Mouse (Mus musculus) lung, adult 2 months (tissue): ENCODE results near the gene Ranbp9. TPM values are rescaled to one million over a fixed set of nuclear protein-coding genes. Genes with fewer than 3 reads are reported as not detected.

Experiments used
- DNase-seq: peaks from one replicate; pipeline ENCODE4 v3.0.0; 2022
- H3K4me1 ChIP-seq: fragments of 200-500 bp; 2 replicates; pipeline ENCODE4 v1.6.1; 2011; ENCODE audit warnings: low read length; ENCODE audit not compliant: control insufficient read depth, insufficient read depth
- H3K4me3 ChIP-seq: fragments of 200-500 bp; replicated peaks from 2 replicates; pipeline ENCODE3; 2011; ENCODE audit warnings: low read depth, mild to moderate bottlenecking, control low read depth, low read length; ENCODE audit errors: extremely low read depth
- CTCF ChIP-seq: fragments of 200-500 bp; IDR thresholded peaks from 2 replicates; pipeline ENCODE4 v1.5.1; 2011; ENCODE audit warnings: mild to moderate bottlenecking, low read length, control low read depth; ENCODE audit not compliant: insufficient read depth
- POLR2A ChIP-seq: fragments of 200-500 bp; IDR thresholded peaks from 2 replicates; pipeline ENCODE4 v1.6.1; 2011; ENCODE audit warnings: low read depth, mild to moderate bottlenecking, control low read depth, low read length, borderline replicate concordance; ENCODE audit errors: extremely low read depth
- WGBS: fragments of 180-500 bp; shearing (Covaris S2); methylation state at CpG from one replicate; pipeline ENCODE4 v1.1.7; 2018; 5-methylcytosine and 5-hydroxymethylcytosine counted together
- polyA plus RNA-seq: library from polyadenylated mRNA; depleted of rRNA; stranded (reverse); fragments of >200 nt; gene quantifications from 2 replicates; pipeline ENCODE4 v1.2.3, GENCODE M21; 2012

Ranbp9 gene
- polyA plus RNA-seq, 1 experiment, result 17.7 TPM

DNA sequence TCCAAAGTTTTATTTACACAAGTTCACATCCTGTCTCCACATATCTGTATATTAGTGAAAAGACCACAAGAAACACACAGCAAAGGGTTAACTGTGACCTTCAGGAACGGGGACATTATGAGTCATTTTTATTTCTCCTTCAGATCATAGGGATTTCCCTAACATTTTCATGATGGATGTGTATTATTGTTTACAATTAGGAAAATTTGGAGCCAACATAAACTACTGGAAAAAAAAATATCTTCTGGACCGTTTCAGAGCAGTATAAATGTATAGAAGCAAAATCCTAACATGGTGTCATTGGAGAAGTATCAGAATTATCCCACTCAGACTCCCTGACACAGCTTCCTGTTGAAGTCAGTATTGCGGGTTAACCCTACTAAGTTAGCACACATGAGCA lies 101.1 kb downstream of the Ranbp9 start:
- no peaks in the 10 kb centered on the region for H3K4me1 ChIP-seq
- H3K4me3 ChIP-seq, result no peak overlapping the region
- TF ChIP-seq CTCF (no peak), POLR2A (no peak)
- WGBS, result 54% methylated on average over 3 of the region's 3 CpGs
- no peak for DNase-seq

GRCm38 (mm10) chr13:43374918-43375432 lies 106.1 kb downstream of the Ranbp9 start:
- DNase-seq, result no peak
- WGBS, result 44% methylated on average over 2 of the region's 2 CpGs
- Histone ChIP-seq H3K4me3 (no peak overlapping the region), H3K4me1 (no peaks in the 10 kb centered on the region)
- no peak for TF ChIP-seq POLR2A
- no peak for TF ChIP-seq CTCF

- WGBS, result 75% methylated on average over 10 of the region's 10 CpGs
- no peak for DNase-seq
- H3K4me3 ChIP-seq, result no peak overlapping the region
- no peaks in the 10 kb centered on the region for H3K4me1 ChIP-seq
- no peak for TF ChIP-seq POLR2A
Observed at GRCm38 (mm10) chr13:43374205-43374604, 106.9 kb downstream of the Ranbp9 start.

DNA sequence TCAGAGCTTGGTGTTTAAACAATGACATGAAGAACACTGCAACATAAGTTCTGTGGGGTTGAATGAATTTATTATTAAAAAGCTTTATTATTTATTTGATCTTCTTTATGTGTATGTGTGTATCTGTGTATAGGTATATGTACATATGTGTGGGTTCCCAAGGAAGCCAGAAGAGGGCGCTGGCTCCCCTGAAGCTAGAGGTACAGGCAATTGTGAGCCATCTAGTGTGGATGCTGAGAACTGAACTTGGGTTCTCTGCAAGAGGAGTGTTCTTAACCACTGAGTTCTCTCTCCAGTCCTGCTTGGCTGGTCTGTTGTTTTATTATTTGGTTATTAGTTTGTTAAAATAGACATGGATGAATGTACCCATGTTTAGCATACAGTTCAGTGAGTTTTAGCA lies 108.2 kb downstream of the Ranbp9 start:
- no peak for DNase-seq
- WGBS, result 77% methylated on average over 1 of the region's 1 CpGs
- Histone ChIP-seq H3K4me3 (no peak overlapping the region), H3K4me1 (no peaks in the 10 kb centered on the region)
- TF ChIP-seq POLR2A (no peak), CTCF (no peak)

DNA sequence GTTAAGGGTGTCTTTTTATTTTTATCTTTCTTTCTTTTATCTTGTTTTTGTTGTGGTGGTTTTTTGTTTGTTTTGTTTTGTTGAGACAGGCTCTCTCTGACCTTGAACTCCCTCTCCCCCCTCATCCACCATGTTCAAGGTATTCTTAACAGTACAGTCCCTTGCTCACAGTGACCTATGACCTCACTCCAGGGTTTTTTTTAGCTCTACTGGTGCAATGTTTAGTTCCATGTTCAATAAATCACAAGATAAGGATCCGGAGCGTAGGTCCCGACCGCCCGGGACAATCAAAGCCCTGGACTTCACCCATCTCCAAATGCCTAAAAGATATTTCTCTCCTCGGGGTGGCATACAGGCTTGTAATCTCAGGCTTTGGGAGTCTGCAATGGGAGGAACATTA lies 111.0 kb downstream of the Ranbp9 start:
- Histone ChIP-seq H3K4me3 (no peak overlapping the region), H3K4me1 (no peaks in the 10 kb centered on the region)
- 56% methylated on average over 6 of the region's 6 CpGs for WGBS
- TF ChIP-seq POLR2A (no peak), CTCF (no peak)
- DNase-seq, result no peak

DNA sequence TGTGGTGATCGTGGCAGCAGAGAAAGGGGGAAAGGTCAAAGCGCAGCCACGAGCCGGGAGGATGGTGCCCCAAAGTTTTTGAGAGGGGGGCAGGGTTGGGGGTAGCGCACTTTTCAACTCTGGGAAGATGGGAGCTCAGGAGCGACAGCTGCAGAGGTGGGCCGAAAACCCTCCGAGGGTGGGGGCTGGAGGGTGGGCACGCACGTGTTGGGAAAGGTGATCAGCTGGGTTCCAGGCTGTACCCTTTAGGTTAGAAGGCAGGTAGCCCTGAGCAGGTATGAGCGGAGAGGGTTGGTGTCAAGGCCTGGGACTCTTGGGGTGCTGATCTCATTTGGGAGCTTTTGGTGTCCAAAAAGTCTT lies 115.3 kb downstream of the Ranbp9 start:
- no peak for TF ChIP-seq POLR2A
- TF ChIP-seq CTCF, result no peak
- no peaks in the 10 kb centered on the region for H3K4me1 ChIP-seq
- peak overlapping the region; percentile 76 for H3K4me3 ChIP-seq
- 10% methylated on average over 11 of the region's 11 CpGs for WGBS
- no peak for DNase-seq

- WGBS, result 14% methylated on average over 42 of the region's 42 CpGs
Observed at GRCm38 (mm10) chr13:43364985-43365824, 115.9 kb downstream of the Ranbp9 start, which contains the start of gene Sirt5. Gene Sirt5 (plus strand): TSS chr13:43365496.

GRCm38 (mm10) chr13:43362353-43362752 lies 118.7 kb downstream of the Ranbp9 start:
- no peak for DNase-seq
- no peaks in the 10 kb centered on the region for H3K4me1 ChIP-seq
- whole genome bisulfite sequencing, result 56% methylated on average over 9 of the region's 9 CpGs
- no peak overlapping the region for H3K4me3 ChIP-seq
- TF ChIP-seq CTCF (no peak), POLR2A (no peak)

More at GRCm38 (mm10) chr13:43364985-43365824, 115.9 kb downstream of the Ranbp9 start, which contains the start of gene Sirt5:
- DNase-seq, result peak; percentile 93
- TF ChIP-seq CTCF (peak; percentile 63), POLR2A (0 out of 2 replicates have a peak, but pooled peaks have one; percentile 42)
- Histone ChIP-seq H3K4me1 (no peaks in the 10 kb centered on the region), H3K4me3 (peak within 1 kb of the TSS; percentile 76)

GRCm38 (mm10) chr13:43360534-43360933 lies 120.5 kb downstream of the Ranbp9 start:
- Histone ChIP-seq H3K4me3 (no peak overlapping the region), H3K4me1 (no peaks in the 10 kb centered on the region)
- WGBS, result 66% methylated on average over 6 of the region's 6 CpGs
- no peak for DNase-seq
- TF ChIP-seq POLR2A (no peak), CTCF (no peak)
